Mouse (Mus musculus) limb, embryonic 15.5 days (tissue): ENCODE results near the gene Chrnb2. TPM values are rescaled to one million over a fixed set of nuclear protein-coding genes. Genes with fewer than 3 reads are reported as not detected.
"Not testable (repeated sequence)": the region's sequence is repeated elsewhere in the genome, so short reads cannot be mapped to it uniquely, and the experiment has no call there.

Experiments
- ATAC-seq: fragments of 200-750 bp; cut with Nextera tagmentation; 2 replicates; pipeline ENCODE4 v1.8.0; 2017; ENCODE audit warnings: low read depth, moderate TSS enrichment; ENCODE audit not compliant: insufficient number of reproducible peaks, low FRiP score, low TSS enrichment
- H3K27ac ChIP-seq: fragments of 300-500 bp; sonication (generic); 2 replicates; pipeline ENCODE4 v1.5.1; 2015; ENCODE audit warnings: moderate library complexity, mild to moderate bottlenecking, inconsistent platforms
- H3K27me3 ChIP-seq: fragments of 300-500 bp; sonication (generic); 2 replicates; pipeline ENCODE4 v1.6.1; 2015; ENCODE audit warnings: inconsistent platforms
- H3K36me3 ChIP-seq: fragments of 300-500 bp; sonication (generic); 2 replicates; pipeline ENCODE4 v1.6.1; 2015; ENCODE audit warnings: inconsistent platforms
- H3K4me1 ChIP-seq: fragments of 300-500 bp; sonication (generic); 2 replicates; pipeline ENCODE4 v1.6.1; 2015; ENCODE audit warnings: inconsistent platforms
- H3K4me2 ChIP-seq: fragments of 300-500 bp; sonication (generic); 2 replicates; pipeline ENCODE4 v1.6.1; 2015; ENCODE audit warnings: mild to moderate bottlenecking, inconsistent platforms
- H3K4me3 ChIP-seq: fragments of 300-500 bp; sonication (generic); 2 replicates; pipeline ENCODE4 v1.5.1; 2015; ENCODE audit warnings: mild to moderate bottlenecking, inconsistent platforms
- H3K9ac ChIP-seq: fragments of 300-500 bp; sonication (generic); 2 replicates; pipeline ENCODE4 v1.6.1; 2015; ENCODE audit warnings: inconsistent platforms
- H3K9me3 ChIP-seq: fragments of 300-500 bp; sonication (generic); 2 replicates; pipeline ENCODE4 v1.6.1; 2016; ENCODE audit warnings: inconsistent platforms
- WGBS: fragments of 180-500 bp; shearing (Covaris S2); methylation state at CpG from one replicate; pipeline ENCODE4 v1.1.7; 2015; 5-methylcytosine and 5-hydroxymethylcytosine counted together
- polyA plus RNA-seq: library from polyadenylated mRNA; unstranded; fragments of >200 nt; fragmentation: Nextera tagmentation; extraction: Ambion mirVana; gene quantifications from 2 replicates; pipeline ENCODE4 v1.2.1, GENCODE M21; 2015

Gene Chrnb2
- polyA plus RNA-seq, 1 experiment from 2014 or later, result 0.37 TPM

GRCm38 (mm10) chr3:89800078-89800477 lies 35.6 kb upstream of the Chrnb2 start:
- not testable (repeated sequence) for ATAC-seq, H3K27ac ChIP-seq
- 46% methylated on average over 3 of the region's 3 CpGs for WGBS

GRCm38 (mm10) chr3:89799476-89799875 lies 35.0 kb upstream of the Chrnb2 start:
- peaks cover 4% of the 10 kb centered on the region for H3K4me1 ChIP-seq
- no peak overlapping the region for H3K27ac ChIP-seq
- H3K9ac ChIP-seq, result no peak overlapping the region
- 6% methylated on average over 13 of the region's 13 CpGs for WGBS
- no peaks in the 10 kb centered on the region for H3K27me3 ChIP-seq
- no peaks in the 10 kb centered on the region for H3K9me3 ChIP-seq
- no peak for ATAC-seq
- peak overlapping the region; percentile 22; the same call in 1 of the 2 replicates for H3K4me2 ChIP-seq
- H3K4me3 ChIP-seq, result no peak overlapping the region
- no peaks in the 10 kb centered on the region for H3K36me3 ChIP-seq

More at GRCm38 (mm10) chr3:89800078-89800477, 35.6 kb upstream of the Chrnb2 start:
- H3K4me2 ChIP-seq, H3K4me3 ChIP-seq, H3K9me3 ChIP-seq, H3K4me1 ChIP-seq, H3K36me3 ChIP-seq, H3K27me3 ChIP-seq, H3K9ac ChIP-seq: not testable (repeated sequence)

- no peak for ATAC-seq
- no peaks in the 10 kb centered on the region for H3K36me3 ChIP-seq
- H3K27me3 ChIP-seq, result no peaks in the 10 kb centered on the region
- H3K9ac ChIP-seq, result no peak overlapping the region
- H3K27ac ChIP-seq, result no peak overlapping the region
- H3K4me2 ChIP-seq, result no peak overlapping the region
- no peak overlapping the region for H3K4me3 ChIP-seq
- no peaks in the 10 kb centered on the region for H3K9me3 ChIP-seq
- H3K4me1 ChIP-seq, result peaks cover 4% of the 10 kb centered on the region
- 81% methylated on average over 3 of the region's 3 CpGs for WGBS
Observed at GRCm38 (mm10) chr3:89798518-89798917, 34.1 kb upstream of the Chrnb2 start.

GRCm38 (mm10) chr3:89796358-89796757 lies 31.9 kb upstream of the Chrnb2 start:
- Histone ChIP-seq H3K9ac (no peak overlapping the region), H3K4me2 (no peak overlapping the region), H3K36me3 (no peaks in the 10 kb centered on the region), H3K9me3 (no peaks in the 10 kb centered on the region), H3K4me1 (peaks cover 4% of the 10 kb centered on the region), H3K27me3 (no peaks in the 10 kb centered on the region), H3K4me3 (no peak overlapping the region), H3K27ac (no peak overlapping the region)
- 36% methylated on average over 4 of the region's 4 CpGs for WGBS
- no peak for ATAC-seq

GRCm38 (mm10) chr3:89795746-89796145 lies 31.3 kb upstream of the Chrnb2 start:
- no peak overlapping the region for H3K27ac ChIP-seq
- no peak for ATAC-seq
- H3K4me1 ChIP-seq, result peaks cover 4% of the 10 kb centered on the region
- H3K36me3 ChIP-seq, result no peaks in the 10 kb centered on the region
- WGBS, result 68% methylated on average over 5 of the region's 5 CpGs
- no peak overlapping the region for H3K9ac ChIP-seq
- no peaks in the 10 kb centered on the region for H3K9me3 ChIP-seq
- H3K27me3 ChIP-seq, result no peaks in the 10 kb centered on the region
- H3K4me2 ChIP-seq, result no peak overlapping the region
- no peak overlapping the region for H3K4me3 ChIP-seq

GRCm38 (mm10) chr3:89794616-89795015 lies 30.2 kb upstream of the Chrnb2 start:
- H3K4me1 ChIP-seq, result peaks cover 3% of the 10 kb centered on the region
- no peak overlapping the region for H3K4me3 ChIP-seq
- H3K4me2 ChIP-seq, result no peak overlapping the region
- no peaks in the 10 kb centered on the region for H3K9me3 ChIP-seq
- H3K9ac ChIP-seq, result no peak overlapping the region
- ATAC-seq, result no peak
- H3K27ac ChIP-seq, result no peak overlapping the region
- no peaks in the 10 kb centered on the region for H3K27me3 ChIP-seq
- WGBS, result 66% methylated on average over 2 of the region's 2 CpGs
- H3K36me3 ChIP-seq, result no peaks in the 10 kb centered on the region

- Histone ChIP-seq H3K36me3 (no peaks in the 10 kb centered on the region), H3K4me1 (peaks cover 11% of the 10 kb centered on the region), H3K4me3 (no peak overlapping the region), H3K9ac (no peak overlapping the region), H3K9me3 (no peaks in the 10 kb centered on the region), H3K4me2 (no peak overlapping the region), H3K27me3 (no peaks in the 10 kb centered on the region), H3K27ac (no peak overlapping the region; the same call in 1 of the 2 replicates)
- no peak for ATAC-seq
- WGBS, result 78% methylated on average over 16 of the region's 16 CpGs
Observed at GRCm38 (mm10) chr3:89788680-89789352, 24.4 kb upstream of the Chrnb2 start.

GRCm38 (mm10) chr3:89786275-89786674 lies 21.8 kb upstream of the Chrnb2 start:
- peaks cover 11% of the 10 kb centered on the region for H3K4me1 ChIP-seq
- 80% methylated on average over 6 of the region's 6 CpGs for WGBS
- no peak overlapping the region for H3K4me3 ChIP-seq
- no peaks in the 10 kb centered on the region for H3K27me3 ChIP-seq
- no peaks in the 10 kb centered on the region for H3K9me3 ChIP-seq
- no peak for ATAC-seq
- no peak overlapping the region for H3K9ac ChIP-seq
- no peak overlapping the region for H3K27ac ChIP-seq
- H3K36me3 ChIP-seq, result peaks cover 24% of the 10 kb centered on the region
- H3K4me2 ChIP-seq, result no peak overlapping the region

- H3K27ac ChIP-seq, result peak overlapping the region; percentile 43
- peaks cover 11% of the 10 kb centered on the region for H3K4me1 ChIP-seq
- H3K4me2 ChIP-seq, result no peak overlapping the region
- H3K36me3 ChIP-seq, result peaks cover 35% of the 10 kb centered on the region
- H3K9me3 ChIP-seq, result no peaks in the 10 kb centered on the region
- no peak for ATAC-seq
- H3K27me3 ChIP-seq, result no peaks in the 10 kb centered on the region
- H3K9ac ChIP-seq, result no peak overlapping the region
- 16% methylated on average over 11 of the region's 11 CpGs for WGBS
- no peak overlapping the region for H3K4me3 ChIP-seq
Observed at GRCm38 (mm10) chr3:89784991-89785753, 20.7 kb upstream of the Chrnb2 start.

- Histone ChIP-seq H3K9ac (no peak overlapping the region), H3K27me3 (no peaks in the 10 kb centered on the region), H3K9me3 (no peaks in the 10 kb centered on the region), H3K4me1 (peaks cover 11% of the 10 kb centered on the region), H3K27ac (no peak overlapping the region), H3K4me3 (no peak overlapping the region), H3K4me2 (no peak overlapping the region), H3K36me3 (peaks cover 69% of the 10 kb centered on the region)
- ATAC-seq, result no peak
- 85% methylated on average over 5 of the region's 5 CpGs for WGBS
Observed at GRCm38 (mm10) chr3:89781640-89782039, 17.2 kb upstream of the Chrnb2 start.

- Histone ChIP-seq H3K27ac (no peak overlapping the region), H3K4me1 (peaks cover 17% of the 10 kb centered on the region), H3K36me3 (peaks cover 77% of the 10 kb centered on the region), H3K9me3 (no peaks in the 10 kb centered on the region), H3K27me3 (no peaks in the 10 kb centered on the region), H3K9ac (no peak overlapping the region), H3K4me3 (no peak overlapping the region), H3K4me2 (no peak overlapping the region)
- no peak for ATAC-seq
- 85% methylated on average over 4 of the region's 4 CpGs for WGBS
Observed at GRCm38 (mm10) chr3:89780102-89780501, 15.7 kb upstream of the Chrnb2 start.

- H3K4me3 ChIP-seq, result no peak overlapping the region
- peaks cover 29% of the 10 kb centered on the region for H3K4me1 ChIP-seq
- H3K9ac ChIP-seq, result no peak overlapping the region
- no peaks in the 10 kb centered on the region for H3K9me3 ChIP-seq
- no peaks in the 10 kb centered on the region for H3K27me3 ChIP-seq
- 66% methylated on average over 4 of the region's 4 CpGs for WGBS
- no peak for ATAC-seq
- H3K4me2 ChIP-seq, result no peak overlapping the region
- H3K27ac ChIP-seq, result no peak overlapping the region
- H3K36me3 ChIP-seq, result peaks cover 50% of the 10 kb centered on the region
Observed at GRCm38 (mm10) chr3:89776001-89776400, 11.6 kb upstream of the Chrnb2 start.
